Comparison of ENCODE assay signal across 17 mouse cellular contexts in the genomic region with DNA sequence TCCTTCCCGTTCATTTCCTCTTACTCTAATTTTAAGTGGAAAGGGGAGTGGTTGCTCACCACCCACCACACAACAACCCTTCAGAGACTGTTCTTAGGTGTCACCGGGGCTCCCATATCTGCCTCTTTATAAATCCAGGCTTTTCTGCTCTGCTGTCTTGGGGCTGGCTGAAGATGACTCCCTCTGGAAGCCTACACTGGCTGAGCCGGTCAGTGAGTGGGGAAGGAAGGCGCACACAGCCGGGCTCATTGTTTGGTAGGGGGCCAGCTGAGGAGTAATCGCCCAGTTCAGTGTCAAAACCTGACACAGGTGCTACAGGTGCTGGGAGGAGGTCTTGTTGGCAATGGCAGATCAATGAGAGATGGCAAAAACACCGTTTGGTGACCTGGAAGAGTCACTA. TPM values are rescaled to one million over a fixed set of nuclear protein-coding genes. Genes with fewer than 3 reads are reported as not detected.
DNase-seq lines count a peak whose midpoint lies in the region; ATAC-seq and TF ChIP-seq lines count a peak whose summit lies in the region.
"Had no signal": no experiment of that assay in that cellular context is flagged by ENCODE, and none has a peak within 500 bp of the region (broad histone marks: within the 10 kb centered on the region; RNA-seq: fewer than 3 reads in every experiment).

No protein-coding gene starts in this region.

- H3K4me2 ChIP-seq in lung, embryonic 15.5 days, result peak overlapping the region; percentile 36; the same call in 1 of the 2 replicates
- H3K4me2 ChIP-seq in heart, postnatal 0 days (ENCODE audit: low read depth, low read length), result peak overlapping the region; percentile 49
- H3K4me2 ChIP-seq: forebrain, embryonic 12.5 days had no signal

- no peak for TF ChIP-seq CTCF in heart, adult 2 months (IDR thresholded peaks at IDR 0.05)
- no peak for TF ChIP-seq CTCF in heart, postnatal 0 days (IDR thresholded peaks at IDR 0.05; ENCODE audit: low read depth)
- TF ChIP-seq CTCF in left cerebral cortex, adult 2 months (IDR thresholded peaks at IDR 0.05), result no peak

- peak overlapping the region; percentile 87 for H3K27ac ChIP-seq in heart, adult 2 months
- peak overlapping the region; percentile 96 for H3K27ac ChIP-seq in lung, embryonic 15.5 days
- peak overlapping the region; percentile 88 for H3K27ac ChIP-seq in heart, postnatal 0 days (ENCODE audit: low read depth)
- no peak overlapping the region for H3K27ac ChIP-seq in macrophage
- no peak overlapping the region for H3K27ac ChIP-seq in left cerebral cortex, adult 2 months
- H3K27ac ChIP-seq: forebrain, embryonic 12.5 days had no signal

- H3K79me2 ChIP-seq in heart, adult 2 months (replicated peaks; ENCODE audit: control insufficient read depth, insufficient read depth, low read length), result no peaks in the 10 kb centered on the region
- no peaks in the 10 kb centered on the region for H3K79me2 ChIP-seq in macrophage (ENCODE audit: inconsistent target)

- ATAC-seq in lung, embryonic 15.5 days (ENCODE audit: borderline replicate concordance, extremely low read depth, low FRiP score, low TSS enrichment), result no peak
- 0 out of 2 replicates have a peak, but pooled peaks have one; percentile 3 for ATAC-seq in heart, postnatal 0 days (ENCODE audit: insufficient read depth, low read depth)

- H3K9me3 ChIP-seq in lung, embryonic 15.5 days, result no peaks in the 10 kb centered on the region
- H3K9me3 ChIP-seq in heart, postnatal 0 days (replicated peaks; ENCODE audit: control insufficient read depth, low read length), result no peaks in the 10 kb centered on the region
- H3K9me3 ChIP-seq: forebrain, embryonic 12.5 days; limb, embryonic 15.5 days had no signal

- DNase-seq in heart, adult 2 months, result peak in 1 of 2 experiments; percentile 31
- DNase-seq in heart, adult 9 months (ENCODE audit: low spot score in 2 of 2), result no peak
- no peak for DNase-seq in lung, postnatal 10 days
- no peak for DNase-seq in heart, postnatal 0 days (ENCODE audit: low spot score)
- DNase-seq in adrenal gland, postnatal 36 days, result no peak
- no peak for DNase-seq in left cerebral cortex, adult 2 months (ENCODE audit: extremely low spot score in 1 of 2, low spot score in 2 of 2)
- DNase-seq: cerebellum, adult 8-10 months; thymus, adult 18-20 months had no signal

- 32% methylated on average over 7 of the region's 7 CpGs for WGBS in heart, adult 2 months
- 47% methylated on average over 7 of the region's 7 CpGs for WGBS in lung, embryonic 15.5 days
- 37% methylated on average over 7 of the region's 7 CpGs for WGBS in heart, postnatal 0 days
- 19% methylated on average over 7 of the region's 7 CpGs for WGBS in macrophage (ENCODE audit: missing documents)

- H3K36me3 ChIP-seq in heart, adult 2 months (ENCODE audit: control insufficient read depth, insufficient read depth, low read length), result no peaks in the 10 kb centered on the region
- no peaks in the 10 kb centered on the region for H3K36me3 ChIP-seq in lung, embryonic 15.5 days
- no peaks in the 10 kb centered on the region for H3K36me3 ChIP-seq in heart, postnatal 0 days (replicated peaks; ENCODE audit: control insufficient read depth, insufficient read depth, low read length)
- H3K36me3 ChIP-seq in macrophage (ENCODE audit: inconsistent target), result no peaks in the 10 kb centered on the region
- H3K36me3 ChIP-seq: forebrain, embryonic 12.5 days; limb, embryonic 15.5 days had no signal

- no peak for TF ChIP-seq EP300 in heart, adult 2 months (IDR thresholded peaks at IDR 0.05; ENCODE audit: insufficient read depth, low read depth, low read length)
- TF ChIP-seq EP300 in heart, postnatal 0 days (IDR thresholded peaks at IDR 0.05; ENCODE audit: low read depth), result no peak

- peaks cover 27% of the 10 kb centered on the region for H3K4me1 ChIP-seq in heart, adult 2 months (ENCODE audit: control insufficient read depth, insufficient read depth, low read length)
- peaks cover 64% of the 10 kb centered on the region for H3K4me1 ChIP-seq in lung, embryonic 15.5 days
- H3K4me1 ChIP-seq in heart, postnatal 0 days (ENCODE audit: control insufficient read depth, insufficient read depth), result peaks cover 4% of the 10 kb centered on the region; the same call in 1 of the 2 replicates

- no peaks in the 10 kb centered on the region for H3K27me3 ChIP-seq in heart, adult 2 months (ENCODE audit: control insufficient read depth, insufficient read depth, low read length)
- H3K27me3 ChIP-seq in lung, embryonic 15.5 days, result no peaks in the 10 kb centered on the region
- H3K27me3 ChIP-seq in heart, postnatal 0 days (ENCODE audit: control insufficient read depth, insufficient read depth, low read length), result peaks cover 16% of the 10 kb centered on the region; the same call in 1 of the 2 replicates

- H3K9ac ChIP-seq in heart, adult 2 months (ENCODE audit: low read depth, low read length), result peak overlapping the region; percentile 12; the same call in 1 of the 2 replicates
- H3K9ac ChIP-seq in lung, embryonic 15.5 days, result 0 out of 2 replicates have a peak overlapping the region, but pooled peaks have one; percentile 15
- no peak overlapping the region for H3K9ac ChIP-seq in heart, postnatal 0 days (replicated peaks; ENCODE audit: low read depth, low read length)
- H3K9ac ChIP-seq: forebrain, embryonic 12.5 days; limb, embryonic 15.5 days had no signal

- peak overlapping the region; percentile 47 for H3K4me3 ChIP-seq in heart, adult 2 months
- peak overlapping the region; percentile 14; the same call in 1 of the 2 replicates for H3K4me3 ChIP-seq in lung, embryonic 15.5 days
- peak overlapping the region; percentile 25 for H3K4me3 ChIP-seq in heart, postnatal 0 days (ENCODE audit: low read depth, low read length)
- H3K4me3 ChIP-seq in macrophage (ENCODE audit: inconsistent target), result peak overlapping the region; percentile 1; the same call in 1 of the 2 replicates
- no peak overlapping the region for H3K4me3 ChIP-seq in left cerebral cortex, adult 2 months
- H3K4me3 ChIP-seq: forebrain, embryonic 12.5 days; limb, embryonic 15.5 days had no signal

- TF ChIP-seq POLR2A in heart, adult 2 months (IDR thresholded peaks at IDR 0.05; ENCODE audit: insufficient read depth, low read depth, low read length), result no peak

- intact Hi-C loops in heart, adult 2 months (cut with DNase I), result loop anchor here (1.0 kb wide), 1 partner anchor 26 kb away; a partner anchor contains a TSS
- intact Hi-C loops in left cerebral cortex, adult 2 months (cut with DNase I), result no loop called here

RNA-seq across cellular contexts. Expression of a gene that starts 5.4 kb away (rescaled TPM):
- total RNA-seq in heart, adult 2 months (2021), result under 1 TPM; 0.39 to 0.52 TPM
- 0.26 and 0.53 TPM in 2 replicates for polyA plus RNA-seq in heart, adult 2 months (2012; rRNA removed)
- 8.1 and 10.7 TPM in 2 replicates for polyA plus RNA-seq in lung, embryonic 15.5 days (2015; fragmentation: Nextera tagmentation; extraction: Ambion mirVana)
- total RNA-seq in heart, postnatal 0 days (2014; rRNA removed; ENCODE audit: low replicate concordance), result 3.6 and 6.6 TPM in 2 replicates
- polyA plus RNA-seq in heart, postnatal 0 days (2015; fragmentation: Nextera tagmentation; extraction: Ambion mirVana), result 2.3 and 2.6 TPM in 2 replicates
- total RNA-seq in macrophage (2018; cell fraction: chromatin; rRNA removed), result 1 to 10 TPM in 24 of 26 experiments, under 1 TPM in 2; 0.40 to 9.7 (median 4.8) TPM
- 1 to 10 TPM in 16 of 26 experiments, under 1 TPM in 10; 0.62 to 1.8 (median 1.1) TPM for total RNA-seq in macrophage (2018; cell fraction: cytosol; rRNA removed)
- 1 to 10 TPM in 22 of 26 experiments, under 1 TPM in 4; 0.59 to 5.6 (median 2.6) TPM for total RNA-seq in macrophage (2018; cell fraction: nucleus; rRNA removed)
- polyA plus RNA-seq in macrophage (2018), result 1.6 to 2.7 TPM (median 1.7 TPM) in 3 replicates
- total RNA-seq in adrenal gland, postnatal 36 days (2021), result under 1 TPM; 0.30 to 0.89 TPM
- 1 to 10 TPM; 4.5 to 5.2 TPM for total RNA-seq in left cerebral cortex, adult 2 months (2021)
- total RNA-seq: gastrocnemius, adult 8-10 months had no signal

RNA-seq across cellular contexts. Expression of a gene that starts 26.1 kb away (rescaled TPM):
- total RNA-seq in heart, adult 2 months (2021), result 10 to 100 TPM; 65.5 to 77.8 TPM
- polyA plus RNA-seq in heart, adult 2 months (2012; rRNA removed), result 131 and 152 TPM in 2 replicates
- 541 and 580 TPM in 2 replicates for polyA plus RNA-seq in lung, embryonic 15.5 days (2015; fragmentation: Nextera tagmentation; extraction: Ambion mirVana)
- 235 and 276 TPM in 2 replicates for total RNA-seq in heart, postnatal 0 days (2014; rRNA removed; ENCODE audit: low replicate concordance)
- polyA plus RNA-seq in heart, postnatal 0 days (2015; fragmentation: Nextera tagmentation; extraction: Ambion mirVana), result 203 and 209 TPM in 2 replicates
- total RNA-seq in macrophage (2018; cell fraction: chromatin; rRNA removed), result 100 to 1,000 TPM in 13 of 26 experiments, 10 to 100 TPM in 13; 30.9 to 294 (median 104) TPM
- 100 to 1,000 TPM; 222 to 636 (median 285) TPM for total RNA-seq in macrophage (2018; cell fraction: cytosol; rRNA removed)
- total RNA-seq in macrophage (2018; cell fraction: nucleus; rRNA removed), result 100 to 1,000 TPM in 23 of 26 experiments, 10 to 100 TPM in 3; 72.7 to 364 (median 181) TPM
- 178 to 475 TPM (median 441 TPM) in 3 replicates for polyA plus RNA-seq in macrophage (2018)
- 10 to 100 TPM; 90.5 to 91.7 TPM for total RNA-seq in adrenal gland, postnatal 36 days (2021)
- 10 to 100 TPM in 1 of 2 experiments, 1 to 10 TPM in 1; 9.3 to 12.4 TPM for total RNA-seq in left cerebral cortex, adult 2 months (2021)

RNA-seq across cellular contexts. Expression of a gene that starts 29.8 kb away (rescaled TPM):
- not detected for total RNA-seq in heart, adult 2 months (2021)
- polyA plus RNA-seq in heart, adult 2 months (2012; rRNA removed), result not detected in 2 replicates
- polyA plus RNA-seq in lung, embryonic 15.5 days (2015; fragmentation: Nextera tagmentation; extraction: Ambion mirVana), result 0.24 and 0.47 TPM in 2 replicates
- total RNA-seq in heart, postnatal 0 days (2014; rRNA removed; ENCODE audit: low replicate concordance), result not detected in 2 replicates
- polyA plus RNA-seq in heart, postnatal 0 days (2015; fragmentation: Nextera tagmentation; extraction: Ambion mirVana), result 0.12 and 0.19 TPM in 2 replicates
- 1 to 10 TPM in 1 of 26 experiments, under 1 TPM in 11, not detected in 14; 0.44 to 1.0 (median 0.60) TPM for total RNA-seq in macrophage (2018; cell fraction: chromatin; rRNA removed)
- total RNA-seq in macrophage (2018; cell fraction: cytosol; rRNA removed), result under 1 TPM; 0.16 to 0.41 (median 0.28) TPM
- 1 to 10 TPM in 8 of 26 experiments, under 1 TPM in 13, not detected in 5; 0.36 to 2.6 (median 0.94) TPM for total RNA-seq in macrophage (2018; cell fraction: nucleus; rRNA removed)
- polyA plus RNA-seq in macrophage (2018), result 0.23 to 0.37 TPM (median 0.32 TPM) in 3 replicates
- under 1 TPM in 1 of 2 experiments, not detected in 1; 0.16 TPM for total RNA-seq in adrenal gland, postnatal 36 days (2021)
- total RNA-seq in left cerebral cortex, adult 2 months (2021), result under 1 TPM; 0.23 to 0.26 TPM
- total RNA-seq: adrenal gland, postnatal 14 days; gastrocnemius, adult 8-10 months; neutrophil, adult 5-6 weeks had no signal
- polyA plus RNA-seq: embryonic facial prominence, embryonic 11.5 days had no signal

RNA-seq across cellular contexts. Expression of a gene that starts 44.4 kb away (rescaled TPM):
- total RNA-seq in heart, adult 2 months (2021), result under 1 TPM; 0.36 to 0.47 TPM
- 2.1 and 3.8 TPM in 2 replicates for polyA plus RNA-seq in heart, adult 2 months (2012; rRNA removed)
- 21.7 and 22.5 TPM in 2 replicates for polyA plus RNA-seq in lung, embryonic 15.5 days (2015; fragmentation: Nextera tagmentation; extraction: Ambion mirVana)
- total RNA-seq in heart, postnatal 0 days (2014; rRNA removed; ENCODE audit: low replicate concordance), result 3.2 and 15.5 TPM in 2 replicates
- 0.75 and 0.78 TPM in 2 replicates for polyA plus RNA-seq in heart, postnatal 0 days (2015; fragmentation: Nextera tagmentation; extraction: Ambion mirVana)
- 10 to 100 TPM in 14 of 26 experiments, 1 to 10 TPM in 12; 3.3 to 66.1 (median 16.9) TPM for total RNA-seq in macrophage (2018; cell fraction: chromatin; rRNA removed)
- 1 to 10 TPM in 15 of 26 experiments, under 1 TPM in 11; 0.43 to 3.6 (median 1.3) TPM for total RNA-seq in macrophage (2018; cell fraction: cytosol; rRNA removed)
- total RNA-seq in macrophage (2018; cell fraction: nucleus; rRNA removed), result 10 to 100 TPM in 15 of 26 experiments, 1 to 10 TPM in 11; 3.2 to 47.9 (median 14.3) TPM
- 0.24 to 1.5 TPM (median 0.64 TPM) in 3 replicates for polyA plus RNA-seq in macrophage (2018)
- 1 to 10 TPM; 1.6 to 1.8 TPM for total RNA-seq in adrenal gland, postnatal 36 days (2021)
- total RNA-seq in left cerebral cortex, adult 2 months (2021), result 10 to 100 TPM; 12.5 to 12.8 TPM

RNA-seq across cellular contexts. Expression of a gene that starts 50.8 kb away (rescaled TPM):
- 1 to 10 TPM; 1.2 to 2.3 TPM for total RNA-seq in heart, adult 2 months (2021)
- 6.8 and 7.0 TPM in 2 replicates for polyA plus RNA-seq in heart, adult 2 months (2012; rRNA removed)
- 0.31 and 0.51 TPM in 2 replicates for polyA plus RNA-seq in lung, embryonic 15.5 days (2015; fragmentation: Nextera tagmentation; extraction: Ambion mirVana)
- 1.9 and 5.8 TPM in 2 replicates for total RNA-seq in heart, postnatal 0 days (2014; rRNA removed; ENCODE audit: low replicate concordance)
- 1.6 and 2.0 TPM in 2 replicates for polyA plus RNA-seq in heart, postnatal 0 days (2015; fragmentation: Nextera tagmentation; extraction: Ambion mirVana)
- 10 to 100 TPM in 13 of 26 experiments, 1 to 10 TPM in 9, under 1 TPM in 3, not detected in 1; 0.66 to 36.6 (median 11.8) TPM for total RNA-seq in macrophage (2018; cell fraction: chromatin; rRNA removed)
- 100 to 1,000 TPM in 12 of 26 experiments, 10 to 100 TPM in 2, 1 to 10 TPM in 12; 5.5 to 152 (median 54.7) TPM for total RNA-seq in macrophage (2018; cell fraction: cytosol; rRNA removed)
- total RNA-seq in macrophage (2018; cell fraction: nucleus; rRNA removed), result 100 to 1,000 TPM in 5 of 26 experiments, 10 to 100 TPM in 10, 1 to 10 TPM in 11; 2.9 to 213 (median 40.5) TPM
- polyA plus RNA-seq in macrophage (2018), result 8.4 to 43.7 TPM (median 12.1 TPM) in 3 replicates
- 1 to 10 TPM; 2.3 to 4.5 TPM for total RNA-seq in adrenal gland, postnatal 36 days (2021)
- total RNA-seq in left cerebral cortex, adult 2 months (2021), result under 1 TPM; 0.70 to 0.79 TPM
- total RNA-seq: gastrocnemius, adult 8-10 months; layer of hippocampus, postnatal 14 days had no signal
- polyA plus RNA-seq: forebrain, embryonic 12.5 days had no signal

Comparison
In these comparisons a context has a peak if more than half of its experiments do, and no peak if none do; other contexts are left out.
1. H3K27ac ChIP-seq: peak in heart, adult 2 months (single experiment), lung, embryonic 15.5 days (single experiment) and heart, postnatal 0 days (single experiment); none in macrophage (single experiment) and left cerebral cortex, adult 2 months (single experiment).
2. RNA of a gene that starts 26.1 kb away (total RNA-seq): 235 to 276 TPM in heart, postnatal 0 days, 90.5 to 91.7 TPM in adrenal gland, postnatal 36 days and 65.5 to 77.8 TPM in heart, adult 2 months; 9.3 to 12.4 TPM in left cerebral cortex, adult 2 months; every median in the first group is over 4 times any median in the second.